Mouse (Mus musculus): ENCODE results near the gene Ap3m1. TPM values are rescaled to one million over a fixed set of nuclear protein-coding genes. Genes with fewer than 3 reads are reported as not detected.

Ap3m1 gene
- polyA plus RNA-seq, 1 experiment from 2014 or later: 72.3 TPM

- ATAC-seq (ENCODE audit: insufficient number of reproducible peaks, insufficient read depth, low FRiP score, low read depth): no peak
- peaks cover 66% of the 10 kb centered on the region for H3K36me3 ChIP-seq (ENCODE audit: control insufficient read depth, insufficient read depth, low read length)
These were observed 59.1 kb downstream of the Ap3m1 start for GRCm38 (mm10) chr14:20993067-20993691.

GRCm38 (mm10) chr14:20991492-20991891 is 60.8 kb downstream of the Ap3m1 start:
- no peak for ATAC-seq (ENCODE audit: insufficient number of reproducible peaks, insufficient read depth, low FRiP score, low read depth)
- H3K9ac ChIP-seq (ENCODE audit: low read length): no peak overlapping the region
- H3K4me3 ChIP-seq (ENCODE audit: control insufficient read depth in 1 of 2, insufficient read depth in 1 of 2, low read depth in 1 of 2, low read length in 2 of 2): no peak overlapping the region
- WGBS: 89% methylated on average over 1 of the region's 1 CpGs
- H3K27me3 ChIP-seq (ENCODE audit: control insufficient read depth, insufficient read depth, low read length): no peaks in the 10 kb centered on the region
- H3K4me2 ChIP-seq (ENCODE audit: low read length): no peak overlapping the region
- no peak overlapping the region for H3K27ac ChIP-seq (replicated peaks in 1 of 2; ENCODE audit: control insufficient read depth in 1 of 2, insufficient read depth in 1 of 2, low read depth in 2 of 2, low read length in 2 of 2)
- H3K9me3 ChIP-seq (ENCODE audit: control insufficient read depth, low read length): no peaks in the 10 kb centered on the region
- peaks cover 69% of the 10 kb centered on the region for H3K36me3 ChIP-seq (ENCODE audit: control insufficient read depth, insufficient read depth, low read length)
- peaks cover 2 to 3% of the 10 kb centered on the region in 2 experiments; a peak in 2 of 4 replicates for H3K4me1 ChIP-seq (ENCODE audit: control insufficient read depth in 2 of 2, insufficient read depth in 2 of 2, low read length in 2 of 2)

More at GRCm38 (mm10) chr14:20993067-20993691, 59.1 kb downstream of the Ap3m1 start:
- Histone ChIP-seq H3K9me3 (ENCODE audit: control insufficient read depth, low read length) (no peaks in the 10 kb centered on the region), H3K4me3 (ENCODE audit: control insufficient read depth in 1 of 2, insufficient read depth in 1 of 2, low read depth in 1 of 2, low read length in 2 of 2) (no peak overlapping the region), H3K4me1 (ENCODE audit: control insufficient read depth in 2 of 2, insufficient read depth in 2 of 2, low read length in 2 of 2) (peaks cover 2 to 3% of the 10 kb centered on the region in 2 experiments; a peak in 2 of 4 replicates), H3K27ac (replicated peaks in 1 of 2; ENCODE audit: control insufficient read depth in 1 of 2, insufficient read depth in 1 of 2, low read depth in 2 of 2, low read length in 2 of 2) (no peak overlapping the region), H3K9ac (ENCODE audit: low read length) (no peak overlapping the region), H3K27me3 (ENCODE audit: control insufficient read depth, insufficient read depth, low read length) (no peaks in the 10 kb centered on the region), H3K4me2 (ENCODE audit: low read length) (no peak overlapping the region)
- 50% methylated on average over 3 of the region's 3 CpGs for WGBS

DNA sequence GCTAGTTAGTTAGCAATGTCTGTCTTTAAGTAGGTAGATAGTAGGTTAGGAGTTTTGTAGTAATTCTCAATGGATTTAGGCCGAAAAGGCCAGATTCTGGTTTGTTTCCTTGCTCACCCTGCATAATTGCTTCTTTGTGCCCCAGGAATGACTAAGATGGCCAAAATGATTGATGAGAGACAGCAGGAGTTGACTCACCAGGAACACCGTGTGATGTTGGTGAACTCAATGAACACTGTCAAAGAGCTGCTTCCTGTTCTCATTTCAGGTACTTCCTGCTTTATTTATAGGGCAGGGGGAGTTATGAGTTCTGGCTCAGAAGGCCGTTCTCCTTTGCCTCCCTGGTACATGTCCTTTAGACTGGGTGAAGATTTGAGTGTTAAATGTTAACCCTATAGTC is 66.8 kb downstream of the Ap3m1 start:
- H3K36me3 ChIP-seq (ENCODE audit: control insufficient read depth, insufficient read depth, low read length): peaks cover 73% of the 10 kb centered on the region
- 49% methylated on average over 3 of the region's 3 CpGs for WGBS
- no peak overlapping the region for H3K27ac ChIP-seq (replicated peaks in 1 of 2; ENCODE audit: control insufficient read depth in 1 of 2, insufficient read depth in 1 of 2, low read depth in 2 of 2, low read length in 2 of 2)
- ATAC-seq (ENCODE audit: insufficient number of reproducible peaks, insufficient read depth, low FRiP score, low read depth): no peak
- H3K9me3 ChIP-seq (ENCODE audit: control insufficient read depth, low read length): no peaks in the 10 kb centered on the region
- no peak overlapping the region for H3K9ac ChIP-seq (ENCODE audit: low read length)
- H3K27me3 ChIP-seq (ENCODE audit: control insufficient read depth, insufficient read depth, low read length): no peaks in the 10 kb centered on the region
- no peaks in the 10 kb centered on the region for H3K4me1 ChIP-seq (ENCODE audit: control insufficient read depth in 2 of 2, insufficient read depth in 2 of 2, low read length in 2 of 2)
- no peak overlapping the region for H3K4me3 ChIP-seq (ENCODE audit: control insufficient read depth in 1 of 2, insufficient read depth in 1 of 2, low read depth in 1 of 2, low read length in 2 of 2)
- H3K4me2 ChIP-seq (ENCODE audit: low read length): no peak overlapping the region

- H3K27me3 ChIP-seq (ENCODE audit: control insufficient read depth, insufficient read depth, low read length): no peaks in the 10 kb centered on the region
- no peak overlapping the region for H3K4me3 ChIP-seq (ENCODE audit: control insufficient read depth in 1 of 2, insufficient read depth in 1 of 2, low read depth in 1 of 2, low read length in 2 of 2)
- H3K9ac ChIP-seq (ENCODE audit: low read length): no peak overlapping the region
- H3K27ac ChIP-seq (replicated peaks in 1 of 2; ENCODE audit: control insufficient read depth in 1 of 2, insufficient read depth in 1 of 2, low read depth in 2 of 2, low read length in 2 of 2): no peak overlapping the region
- WGBS: 47% methylated on average over 2 of the region's 2 CpGs
- no peaks in the 10 kb centered on the region for H3K9me3 ChIP-seq (ENCODE audit: control insufficient read depth, low read length)
- no peak for ATAC-seq (ENCODE audit: insufficient number of reproducible peaks, insufficient read depth, low FRiP score, low read depth)
- H3K4me2 ChIP-seq (ENCODE audit: low read length): no peak overlapping the region
- H3K36me3 ChIP-seq (ENCODE audit: control insufficient read depth, insufficient read depth, low read length): peaks cover 63% of the 10 kb centered on the region
- no peaks in the 10 kb centered on the region for H3K4me1 ChIP-seq (ENCODE audit: control insufficient read depth in 2 of 2, insufficient read depth in 2 of 2, low read length in 2 of 2)
These were observed 68.5 kb downstream of the Ap3m1 start for GRCm38 (mm10) chr14:20983832-20984231.

Other genes with a start within 250 kb of the Ap3m1 start
- gene Plau, start 215.8 kb downstream of the Ap3m1 start, polyA plus RNA-seq (2014; fragmentation: Nextera tagmentation; extraction: Ambion mirVana): 1.5 and 1.7 TPM in 2 replicates
- 100.0 and 113 TPM in 2 replicates for gene Vcl, start 123.1 kb downstream of the Ap3m1 start, polyA plus RNA-seq (2014; fragmentation: Nextera tagmentation; extraction: Ambion mirVana)
- 250 and 263 TPM in 2 replicates for gene Adk, start 66 bp upstream of the Ap3m1 start, polyA plus RNA-seq (2014; fragmentation: Nextera tagmentation; extraction: Ambion mirVana)